Mouse (Mus musculus) C2C12 (cell line): ENCODE data around the gene Hsd17b14.

Experiments
- CTCF ChIP-seq: IDR thresholded peaks from one replicate; pipeline ENCODE4 v1.5.1; 2011; ENCODE audit not compliant: control insufficient read depth, insufficient read depth, insufficient read length
- USF1 ChIP-seq: IDR thresholded peaks from one replicate; pipeline ENCODE4 v1.6.1; 2011; ENCODE audit warnings: low read depth, mild to moderate bottlenecking, control low read depth, moderate library complexity

DNA sequence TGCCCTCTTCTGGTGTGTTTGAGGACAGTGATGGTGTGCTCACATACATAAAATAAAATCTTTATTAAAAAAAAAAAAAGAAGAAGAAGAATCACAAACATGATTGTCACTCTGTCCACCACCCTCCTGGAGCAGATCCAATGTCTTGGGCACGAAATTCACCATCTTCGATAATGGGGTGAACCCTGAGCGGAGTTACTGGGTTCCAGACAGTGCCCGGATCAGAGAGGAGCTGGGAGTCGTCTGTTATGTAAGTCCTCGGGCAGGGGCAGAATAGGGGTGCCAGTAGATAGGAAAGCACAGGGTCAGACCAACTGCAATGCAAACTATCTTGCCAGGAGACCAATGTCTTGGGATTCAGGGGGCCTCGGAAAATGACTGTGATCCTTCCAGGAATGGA is 34.1 kb upstream of the Hsd17b14 start:
- TF ChIP-seq USF1 (no peak), CTCF (no peak)
